In the genomic region with DNA sequence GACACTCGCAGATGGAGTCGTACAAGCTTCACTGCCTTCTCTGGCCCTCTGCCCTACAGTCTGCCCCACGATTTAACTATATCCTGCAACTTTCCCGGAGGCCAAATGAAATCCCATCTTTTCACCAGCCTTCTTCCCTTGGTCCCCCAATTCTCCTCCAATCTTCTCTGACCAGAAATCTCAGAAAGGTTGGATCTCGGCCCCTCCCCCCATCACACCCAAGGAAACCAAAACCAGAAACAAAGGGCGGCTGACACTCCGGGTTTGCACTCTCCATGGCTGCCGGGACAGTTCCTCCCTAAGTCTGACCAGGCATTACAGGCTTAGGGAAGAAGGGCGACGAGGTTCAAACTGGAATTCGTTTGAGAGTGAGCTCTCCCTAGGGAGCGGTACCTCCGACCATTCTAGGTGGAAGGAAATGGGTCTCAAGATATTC, we compare ENCODE assay signal across 10 mouse cellular contexts. TPM values are rescaled to one million over a fixed set of nuclear protein-coding genes. Genes with fewer than 3 reads are reported as not detected.
DNase-seq lines count a peak whose midpoint lies in the region; ATAC-seq and TF ChIP-seq lines count a peak whose summit lies in the region.
"Had no signal": no experiment of that assay in that cellular context is flagged by ENCODE, and none has a peak within 500 bp of the region (broad histone marks: within the 10 kb centered on the region; RNA-seq: fewer than 3 reads in every experiment).

No protein-coding gene starts in this region.

- H3K36me3 ChIP-seq in stomach, embryonic 15.5 days: no peaks in the 10 kb centered on the region
- H3K36me3 ChIP-seq in stomach, postnatal 0 days (ENCODE audit: control insufficient read depth, insufficient read depth, low read length): no peaks in the 10 kb centered on the region
- no peaks in the 10 kb centered on the region for H3K36me3 ChIP-seq in embryonic facial prominence, embryonic 15.5 days
- no peaks in the 10 kb centered on the region for H3K36me3 ChIP-seq in limb, embryonic 13.5 days
- H3K36me3 ChIP-seq: lung, embryonic 15.5 days had no signal

- no peak overlapping the region for H3K27ac ChIP-seq in stomach, embryonic 15.5 days
- H3K27ac ChIP-seq in stomach, postnatal 0 days (replicated peaks): no peak overlapping the region
- H3K27ac ChIP-seq in embryonic facial prominence, embryonic 15.5 days (replicated peaks): no peak overlapping the region
- H3K27ac ChIP-seq in limb, embryonic 13.5 days: no peak overlapping the region
- H3K27ac ChIP-seq: lung, embryonic 15.5 days had no signal

- TF ChIP-seq CTCF in stomach, postnatal 0 days (IDR thresholded peaks at IDR 0.05; ENCODE audit: low read depth): no peak

- H3K9ac ChIP-seq in stomach, embryonic 15.5 days: no peak overlapping the region
- H3K9ac ChIP-seq in stomach, postnatal 0 days (ENCODE audit: low read length): no peak overlapping the region
- no peak overlapping the region for H3K9ac ChIP-seq in embryonic facial prominence, embryonic 15.5 days
- H3K9ac ChIP-seq in limb, embryonic 13.5 days: no peak overlapping the region
- H3K9ac ChIP-seq: lung, embryonic 15.5 days had no signal

- peaks cover 11% of the 10 kb centered on the region for H3K4me1 ChIP-seq in stomach, embryonic 15.5 days
- H3K4me1 ChIP-seq in stomach, postnatal 0 days (replicated peaks; ENCODE audit: control insufficient read depth, insufficient read depth): no peaks in the 10 kb centered on the region
- peaks cover 33% of the 10 kb centered on the region for H3K4me1 ChIP-seq in embryonic facial prominence, embryonic 15.5 days
- peaks cover 27% of the 10 kb centered on the region for H3K4me1 ChIP-seq in limb, embryonic 13.5 days

- H3K27me3 ChIP-seq in stomach, embryonic 15.5 days (replicated peaks): peaks cover 87% of the 10 kb centered on the region
- peaks cover 39% of the 10 kb centered on the region for H3K27me3 ChIP-seq in stomach, postnatal 0 days (ENCODE audit: control insufficient read depth, insufficient read depth, low read length)
- H3K27me3 ChIP-seq in embryonic facial prominence, embryonic 15.5 days: peaks cover 91% of the 10 kb centered on the region
- H3K27me3 ChIP-seq in limb, embryonic 13.5 days: peaks cover 91% of the 10 kb centered on the region

- no peak for ATAC-seq in stomach, embryonic 15.5 days (ENCODE audit: insufficient read depth, low FRiP score, low read depth)
- no peak for ATAC-seq in stomach, postnatal 0 days (ENCODE audit: low FRiP score, low TSS enrichment)
- no peak for ATAC-seq in embryonic facial prominence, embryonic 15.5 days (ENCODE audit: insufficient number of reproducible peaks, low FRiP score, low TSS enrichment, low read depth)
- no peak for ATAC-seq in limb, embryonic 13.5 days (ENCODE audit: low FRiP score, low read depth)
- ATAC-seq in megakaryocyte progenitor cell, adult 5-6 weeks (replicated peaks; ENCODE audit: poor library complexity): no peak

- no peak for TF ChIP-seq EP300 in stomach, postnatal 0 days (optimal IDR thresholded peaks at IDR 0.05)

- no peak overlapping the region for H3K4me3 ChIP-seq in stomach, embryonic 15.5 days (replicated peaks)
- no peak overlapping the region for H3K4me3 ChIP-seq in stomach, postnatal 0 days (ENCODE audit: low read depth, low read length)
- peak overlapping the region; percentile 21 for H3K4me3 ChIP-seq in embryonic facial prominence, embryonic 15.5 days (replicated peaks)
- peak overlapping the region; percentile 13; the same call in 1 of the 2 replicates for H3K4me3 ChIP-seq in limb, embryonic 13.5 days
- H3K4me3 ChIP-seq: lung, embryonic 15.5 days had no signal

- 1% methylated on average over 13 of the region's 13 CpGs for WGBS in stomach, embryonic 15.5 days
- 2% methylated on average over 13 of the region's 13 CpGs for WGBS in stomach, postnatal 0 days
- WGBS in embryonic facial prominence, embryonic 15.5 days: under 1% methylated on average over 13 of the region's 13 CpGs
- under 1% methylated on average over 13 of the region's 13 CpGs for WGBS in limb, embryonic 13.5 days

- intact Hi-C loops in left cerebral cortex, postnatal 14 days (cut with DNase I): no loop called here

- H3K9me3 ChIP-seq in stomach, embryonic 15.5 days: no peaks in the 10 kb centered on the region
- no peaks in the 10 kb centered on the region for H3K9me3 ChIP-seq in stomach, postnatal 0 days (ENCODE audit: control insufficient read depth, low read length)
- H3K9me3 ChIP-seq in embryonic facial prominence, embryonic 15.5 days (replicated peaks): no peaks in the 10 kb centered on the region
- H3K9me3 ChIP-seq in limb, embryonic 13.5 days: no peaks in the 10 kb centered on the region
- H3K9me3 ChIP-seq: lung, embryonic 15.5 days had no signal

- peak overlapping the region; percentile 14; the same call in 1 of the 2 replicates for H3K4me2 ChIP-seq in stomach, embryonic 15.5 days
- no peak overlapping the region for H3K4me2 ChIP-seq in stomach, postnatal 0 days (replicated peaks; ENCODE audit: low read depth)
- H3K4me2 ChIP-seq in embryonic facial prominence, embryonic 15.5 days (replicated peaks): peak overlapping the region; percentile 22; the same call in 1 of the 2 replicates
- peak overlapping the region; percentile 15 for H3K4me2 ChIP-seq in limb, embryonic 13.5 days (replicated peaks)
- H3K4me2 ChIP-seq: lung, embryonic 15.5 days had no signal

- no peak for DNase-seq in stomach, postnatal 0 days (ENCODE audit: low spot score)
- no peak for DNase-seq in left cerebral cortex, postnatal 14 days (ENCODE audit: low spot score in 2 of 2)
- DNase-seq in thymus, postnatal 4 days: no peak

RNA-seq across cellular contexts. Expression of gene Barhl2, which starts 4.1 kb away (rescaled TPM):
- not detected in 2 replicates for polyA plus RNA-seq in stomach, embryonic 15.5 days (2015; fragmentation: Nextera tagmentation; extraction: Ambion mirVana)
- not detected in 2 replicates for polyA plus RNA-seq in stomach, postnatal 0 days (2015; fragmentation: Nextera tagmentation; extraction: Ambion mirVana)
- not detected in 2 replicates for polyA plus RNA-seq in embryonic facial prominence, embryonic 15.5 days (2015; fragmentation: Nextera tagmentation; extraction: Ambion mirVana)
- not detected in 2 replicates for polyA plus RNA-seq in limb, embryonic 13.5 days (2015; fragmentation: Nextera tagmentation; extraction: Ambion mirVana)
- total RNA-seq in megakaryocyte progenitor cell, adult 5-6 weeks (2015): not detected in 2 replicates
- not detected in 2 replicates for total RNA-seq in megakaryocyte progenitor cell, adult 5-6 weeks (2017)
- total RNA-seq in left cerebral cortex, postnatal 14 days (2021): under 1 TPM; 0.35 to 0.93 TPM
- polyA plus RNA-seq: lung, embryonic 15.5 days; Patski; thymus, postnatal 0 days had no signal

Comparison
In these comparisons a context has a peak if more than half of its experiments do, and no peak if none do; other contexts are left out.
1. H3K4me3 ChIP-seq: peak in embryonic facial prominence, embryonic 15.5 days (single experiment) and limb, embryonic 13.5 days (single experiment); none in stomach, embryonic 15.5 days (single experiment) and stomach, postnatal 0 days (single experiment).